8 mouse cellular contexts compared by ENCODE assay signal in genomic region chr1:90202207-90202978, GRCm38 (mm10). TPM values are rescaled to one million over a fixed set of nuclear protein-coding genes. Genes with fewer than 3 reads are reported as not detected.
DNase-seq lines count a peak whose midpoint lies in the region; ATAC-seq lines count a peak whose summit lies in the region.

No protein-coding gene starts in this region.

- peaks cover 31% of the 10 kb centered on the region for H3K4me1 ChIP-seq in hindbrain, embryonic 16.5 days (ENCODE audit: control insufficient read depth, insufficient read depth, low read depth, low read length)
- H3K4me1 ChIP-seq in limb, embryonic 12.5 days (replicated peaks), result peaks cover 42% of the 10 kb centered on the region
- peaks cover 46% of the 10 kb centered on the region for H3K4me1 ChIP-seq in midbrain, embryonic 15.5 days

- WGBS in hindbrain, embryonic 16.5 days, result 6% methylated on average over 23 of the region's 23 CpGs
- WGBS in limb, embryonic 12.5 days, result 11% methylated on average over 23 of the region's 23 CpGs
- 6% methylated on average over 23 of the region's 23 CpGs for WGBS in midbrain, embryonic 15.5 days

- H3K9me3 ChIP-seq in hindbrain, embryonic 16.5 days (ENCODE audit: control insufficient read depth, low read length), result no peaks in the 10 kb centered on the region
- peaks cover 7% of the 10 kb centered on the region; the same call in 1 of the 2 replicates for H3K9me3 ChIP-seq in limb, embryonic 12.5 days
- no peaks in the 10 kb centered on the region for H3K9me3 ChIP-seq in midbrain, embryonic 15.5 days

- H3K4me3 ChIP-seq in hindbrain, embryonic 16.5 days (ENCODE audit: low read length), result no peak overlapping the region
- H3K4me3 ChIP-seq in limb, embryonic 12.5 days (replicated peaks), result no peak overlapping the region
- H3K4me3 ChIP-seq in midbrain, embryonic 15.5 days, result no peak overlapping the region

- H3K4me2 ChIP-seq in hindbrain, embryonic 16.5 days (ENCODE audit: low read length), result peak overlapping the region; percentile 27
- peak overlapping the region; percentile 65 for H3K4me2 ChIP-seq in limb, embryonic 12.5 days
- H3K4me2 ChIP-seq in midbrain, embryonic 15.5 days, result peak overlapping the region; percentile 10; the same call in 1 of the 2 replicates

- ATAC-seq in common myeloid progenitor, adult 5-6 weeks (replicated peaks; ENCODE audit: low read depth, poor library complexity, severe bottlenecking), result peak; percentile 76
- peak; percentile 70 for ATAC-seq in hindbrain, embryonic 16.5 days
- ATAC-seq in limb, embryonic 12.5 days (ENCODE audit: insufficient number of reproducible peaks, insufficient read depth, low FRiP score, low TSS enrichment, low read depth), result no peak; the same call in 1 of the 2 replicates
- peak; percentile 41 for ATAC-seq in midbrain, embryonic 15.5 days (replicated peaks)

- no peak overlapping the region for H3K27ac ChIP-seq in hindbrain, embryonic 16.5 days (ENCODE audit: low read depth, low read length)
- H3K27ac ChIP-seq in limb, embryonic 12.5 days, result no peak overlapping the region
- H3K27ac ChIP-seq in midbrain, embryonic 15.5 days, result no peak overlapping the region

- no peaks in the 10 kb centered on the region for H3K36me3 ChIP-seq in hindbrain, embryonic 16.5 days (ENCODE audit: control insufficient read depth, insufficient read depth, low read length)
- no peaks in the 10 kb centered on the region for H3K36me3 ChIP-seq in limb, embryonic 12.5 days
- no peaks in the 10 kb centered on the region for H3K36me3 ChIP-seq in midbrain, embryonic 15.5 days (replicated peaks)

- H3K27me3 ChIP-seq in hindbrain, embryonic 16.5 days (replicated peaks; ENCODE audit: control insufficient read depth, insufficient read depth, low read length), result peaks cover 3% of the 10 kb centered on the region
- H3K27me3 ChIP-seq in limb, embryonic 12.5 days, result peaks cover 33% of the 10 kb centered on the region
- peaks cover 21% of the 10 kb centered on the region; the same call in 1 of the 2 replicates for H3K27me3 ChIP-seq in midbrain, embryonic 15.5 days (replicated peaks)

- peak overlapping the region; percentile 23 for H3K9ac ChIP-seq in hindbrain, embryonic 16.5 days (ENCODE audit: low read depth, low read length)
- peak overlapping the region; percentile 44; the same call in 1 of the 2 replicates for H3K9ac ChIP-seq in limb, embryonic 12.5 days (replicated peaks)
- no peak overlapping the region for H3K9ac ChIP-seq in midbrain, embryonic 15.5 days

- peak; percentile 26 to 32 for DNase-seq in right cerebral cortex, adult 2 months (ENCODE audit: low spot score in 2 of 2)
- DNase-seq in right cerebral cortex, adult 18-20 months, result no peak
- peak; percentile 86 for DNase-seq in gastrocnemius, postnatal 25 days
- DNase-seq in urinary bladder, postnatal 36 days (ENCODE audit: low spot score in 2 of 2), result peak; percentile 66 to 81

RNA-seq across cellular contexts. Expression of gene Ackr3, which starts 1.4 kb away (rescaled TPM):
- total RNA-seq in common myeloid progenitor, adult 5-6 weeks (2017), result not detected in 2 replicates
- 10 to 100 TPM; 10.5 to 13.2 TPM for total RNA-seq in gastrocnemius, postnatal 25 days (2021)
- 10.8 and 11.5 TPM in 2 replicates for polyA plus RNA-seq in hindbrain, embryonic 16.5 days (2015; fragmentation: Nextera tagmentation; extraction: Ambion mirVana)
- 24.9 and 27.9 TPM in 2 replicates for polyA plus RNA-seq in limb, embryonic 12.5 days (2016; fragmentation: Nextera tagmentation; extraction: Ambion mirVana)
- polyA plus RNA-seq in midbrain, embryonic 15.5 days (2015; fragmentation: Nextera tagmentation; extraction: Ambion mirVana), result 11.3 and 11.4 TPM in 2 replicates

RNA-seq across cellular contexts. Expression of gene Iqca, which starts 49.2 kb away (rescaled TPM):
- not detected in 2 replicates for total RNA-seq in common myeloid progenitor, adult 5-6 weeks (2017)
- not detected for total RNA-seq in gastrocnemius, postnatal 25 days (2021)
- polyA plus RNA-seq in hindbrain, embryonic 16.5 days (2015; fragmentation: Nextera tagmentation; extraction: Ambion mirVana), result 0.98 and 1.3 TPM in 2 replicates
- 0.17 TPM in 1 of 2 replicates, not detected in the other for polyA plus RNA-seq in limb, embryonic 12.5 days (2016; fragmentation: Nextera tagmentation; extraction: Ambion mirVana)
- 0.95 and 1.2 TPM in 2 replicates for polyA plus RNA-seq in midbrain, embryonic 15.5 days (2015; fragmentation: Nextera tagmentation; extraction: Ambion mirVana)

Comparison
In these comparisons a context has a peak if more than half of its experiments do, and no peak if none do; other contexts are left out.
1. H3K4me2 ChIP-seq: peak in every context shown above with its lines; median percentile 65 in limb, embryonic 12.5 days; 27 in hindbrain, embryonic 16.5 days; 10 in midbrain, embryonic 15.5 days.